Mouse (Mus musculus) limb, embryonic 14.5 days (tissue): ENCODE data around the gene Syna. TPM values are rescaled to one million over a fixed set of nuclear protein-coding genes. Genes with fewer than 3 reads are reported as not detected.

Experiments used
- ATAC-seq: fragments of 200-750 bp; cut with Nextera tagmentation; 2 replicates; pipeline ENCODE4 v1.8.0; 2017; ENCODE audit warnings: low read depth, moderate number of reproducible peaks, moderate TSS enrichment; ENCODE audit not compliant: low FRiP score
- DNase-seq: peaks from one replicate; pipeline ENCODE4 v3.0.0-alpha.2; 2015; ENCODE audit warnings: low spot score
- H3K27ac ChIP-seq: fragments of 300-500 bp; sonication (generic); replicated peaks from 2 replicates; pipeline ENCODE4 v1.5.1; 2014; ENCODE audit warnings: low read depth, mild to moderate bottlenecking, low read length, moderate library complexity, mixed read lengths
- H3K27me3 ChIP-seq: fragments of 300-500 bp; sonication (generic); 2 replicates; pipeline ENCODE4 v1.6.1; 2014; ENCODE audit warnings: low read length, mixed read lengths; ENCODE audit not compliant: control insufficient read depth, insufficient read depth
- H3K36me3 ChIP-seq: fragments of 300-500 bp; sonication (generic); 2 replicates; pipeline ENCODE4 v1.6.1; 2014; ENCODE audit warnings: mild to moderate bottlenecking, low read length, moderate library complexity, mixed read lengths; ENCODE audit not compliant: control insufficient read depth, insufficient read depth
- H3K4me1 ChIP-seq: fragments of 300-500 bp; sonication (generic); 2 replicates; pipeline ENCODE4 v1.6.1; 2014; ENCODE audit warnings: antibody characterized with exemption, low read length, mixed read lengths; ENCODE audit not compliant: control insufficient read depth, insufficient read depth
- H3K4me2 ChIP-seq: fragments of 300-500 bp; sonication (generic); replicated peaks from 2 replicates; pipeline ENCODE4 v1.6.1; 2014; ENCODE audit warnings: low read depth, mild to moderate bottlenecking, low read length, moderate library complexity; ENCODE audit not compliant: severe bottlenecking
- H3K4me3 ChIP-seq: fragments of 300-500 bp; sonication (generic); replicated peaks from 2 replicates; pipeline ENCODE4 v1.5.1; 2014; ENCODE audit warnings: low read length
- H3K9ac ChIP-seq: fragments of 300-500 bp; sonication (generic); 2 replicates; pipeline ENCODE4 v1.6.1; 2014; ENCODE audit warnings: mild to moderate bottlenecking, low read depth, low read length, moderate library complexity; ENCODE audit not compliant: severe bottlenecking
- H3K9me3 ChIP-seq: fragments of 300-500 bp; sonication (generic); 2 replicates; pipeline ENCODE4 v1.6.1; 2016; ENCODE audit warnings: low read length; ENCODE audit not compliant: control insufficient read depth
- POLR2A ChIP-seq: fragments of 200-500 bp; IDR thresholded peaks from 2 replicates; pipeline ENCODE4 v1.8.0; 2012; ENCODE audit warnings: inconsistent platforms, mild to moderate bottlenecking, moderate library complexity, borderline replicate concordance; ENCODE audit not compliant: insufficient read depth, insufficient read length; ENCODE audit errors: extremely low read depth
- WGBS: fragments of 180-500 bp; shearing (Covaris S2); extraction: QIAGEN DNeasy Blood & Tissue Kit; methylation state at CpG from one replicate; pipeline ENCODE4 v1.1.7; 2014; 5-methylcytosine and 5-hydroxymethylcytosine counted together
- polyA plus RNA-seq, 2 experiments: library from polyadenylated mRNA; depleted of rRNA in 1 of 2; stranded (reverse) in 1 of 2; unstranded in 1 of 2; fragments of >200 nt; fragmentation: Nextera tagmentation in 1 of 2; extraction: Ambion mirVana in 1 of 2; gene quantifications; 2 replicates each; pipeline versions ENCODE4 v1.2.1 to v1.2.3; 2012 to 2014

Gene Syna
- polyA plus RNA-seq, 2 experiments: 0.21 to 0.38 TPM

DNA sequence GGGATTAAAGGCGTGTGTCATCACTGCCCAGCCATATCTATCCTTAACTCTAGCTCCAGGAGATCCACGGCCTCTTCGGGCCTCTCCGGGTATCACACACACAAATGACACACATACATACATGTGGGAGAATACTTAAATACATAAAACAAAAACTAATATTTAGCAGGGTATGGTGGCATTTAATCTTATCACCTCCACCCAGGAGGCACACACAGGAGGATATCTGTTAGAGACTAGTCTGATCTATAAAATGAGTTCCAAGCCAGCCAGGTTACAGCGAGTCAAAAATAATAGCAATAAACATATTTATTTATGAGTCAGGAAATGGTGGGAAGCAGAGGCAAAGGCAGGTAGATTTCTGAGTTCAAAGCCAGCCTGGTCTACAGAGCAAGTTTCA lies 15.9 kb upstream of the Syna start:
- Histone ChIP-seq H3K9me3 (no peaks in the 10 kb centered on the region), H3K27me3 (no peaks in the 10 kb centered on the region), H3K36me3 (no peaks in the 10 kb centered on the region), H3K27ac (no peak overlapping the region), H3K9ac (no peak overlapping the region), H3K4me3 (no peak overlapping the region), H3K4me1 (peaks cover 4% of the 10 kb centered on the region), H3K4me2 (no peak overlapping the region)
- 95% methylated on average over 5 of the region's 5 CpGs for WGBS
- no peak for DNase-seq
- no peak for TF ChIP-seq POLR2A
- no peak for ATAC-seq

DNA sequence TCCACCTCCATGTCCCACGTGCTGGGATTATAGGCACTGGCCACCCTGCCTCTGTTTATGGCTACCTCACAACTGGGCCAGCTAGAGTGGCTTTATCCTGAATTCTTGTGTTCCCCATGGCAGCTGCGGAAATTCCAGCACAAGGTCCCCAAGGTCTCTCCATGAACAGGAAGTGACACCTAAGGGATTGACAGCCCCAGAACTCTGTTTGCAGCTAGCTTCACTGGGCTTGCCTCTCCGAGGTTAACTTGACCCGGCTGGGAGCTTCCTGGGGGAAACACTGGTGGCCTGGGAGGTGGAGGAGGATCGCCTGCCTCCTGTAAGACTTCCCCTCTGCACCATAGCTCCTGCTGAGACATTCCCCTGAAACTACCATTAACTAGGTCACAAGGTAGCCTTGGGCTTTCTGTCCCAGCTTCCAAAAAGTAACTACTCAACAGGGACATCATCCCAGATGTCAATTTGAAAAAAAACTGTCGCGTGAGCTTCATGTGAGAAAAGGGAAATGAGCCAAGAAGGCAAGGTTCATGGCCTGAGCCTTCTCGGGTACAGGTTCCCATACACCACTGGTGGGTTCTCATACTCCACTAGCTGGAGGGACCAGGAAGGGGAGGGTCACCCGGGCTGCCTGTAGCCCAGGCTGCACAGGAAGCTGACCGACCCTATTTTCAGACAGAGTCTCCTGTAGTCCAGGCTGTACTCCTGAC lies 12.7 kb upstream of the Syna start:
- H3K4me2 ChIP-seq: peak overlapping the region; percentile 94
- H3K4me3 ChIP-seq: peak overlapping the region; percentile 51
- WGBS: 31% methylated on average over 10 of the region's 10 CpGs
- ATAC-seq (no peak), DNase-seq (no peak)
- H3K27ac ChIP-seq: peak overlapping the region; percentile 79; the same call in 1 of the 2 replicates
- TF ChIP-seq POLR2A: no peak
- no peaks in the 10 kb centered on the region for H3K27me3 ChIP-seq
- peaks cover 4% of the 10 kb centered on the region for H3K4me1 ChIP-seq
- H3K9me3 ChIP-seq: no peaks in the 10 kb centered on the region
- H3K9ac ChIP-seq: peak overlapping the region; percentile 59
- no peaks in the 10 kb centered on the region for H3K36me3 ChIP-seq

DNA sequence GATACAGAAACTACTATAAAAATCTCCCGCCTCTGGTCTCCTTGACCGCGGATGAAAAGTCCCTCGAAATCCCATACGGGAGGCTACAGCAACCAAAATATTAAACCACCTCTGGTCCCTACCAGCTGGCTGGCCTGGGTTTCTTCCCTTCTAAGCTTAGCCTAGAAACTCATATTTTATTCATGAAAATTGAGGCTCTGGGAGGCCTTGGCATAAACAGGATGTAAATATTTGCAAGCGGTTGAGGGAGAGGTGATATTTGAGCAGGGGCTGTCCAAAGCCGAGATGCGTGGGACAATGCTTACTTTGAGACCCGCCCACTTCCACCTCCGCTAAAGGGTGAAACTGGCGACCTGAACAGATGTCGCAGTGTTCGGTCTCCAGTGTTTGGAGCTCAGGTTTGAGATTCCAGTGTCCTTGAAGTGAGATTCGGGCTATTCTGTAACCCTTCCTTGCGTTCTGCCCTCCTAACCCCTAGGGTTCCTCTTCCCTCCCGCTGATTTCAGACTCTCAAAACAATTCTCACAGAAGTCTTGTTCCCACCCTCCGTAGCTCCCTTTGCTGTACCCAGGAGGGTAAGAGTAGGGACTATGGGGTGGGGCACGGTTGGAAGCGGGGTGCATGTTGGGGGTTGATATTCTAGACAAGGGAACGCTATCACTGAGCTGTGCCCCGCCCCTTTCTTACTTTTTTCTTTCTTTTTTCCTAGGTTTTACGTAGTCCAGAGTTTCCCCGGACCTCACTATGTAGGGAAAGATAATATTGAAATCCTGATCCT lies 11.9 kb upstream of the Syna start:
- H3K9ac ChIP-seq: peak overlapping the region; percentile 59
- H3K36me3 ChIP-seq: no peaks in the 10 kb centered on the region
- peak overlapping the region; percentile 79 for H3K27ac ChIP-seq
- H3K9me3 ChIP-seq: no peaks in the 10 kb centered on the region
- H3K4me3 ChIP-seq: peak overlapping the region; percentile 51
- peak overlapping the region; percentile 94 for H3K4me2 ChIP-seq
- H3K27me3 ChIP-seq: no peaks in the 10 kb centered on the region
- peaks cover 4% of the 10 kb centered on the region for H3K4me1 ChIP-seq
- TF ChIP-seq POLR2A: 0 out of 2 replicates have a peak, but pooled peaks have one; percentile 31
- WGBS: under 1% methylated on average over 23 of the region's 23 CpGs
- ATAC-seq (peak; percentile 73; the same call in 1 of the 2 replicates), DNase-seq (peak; percentile 84)

DNA sequence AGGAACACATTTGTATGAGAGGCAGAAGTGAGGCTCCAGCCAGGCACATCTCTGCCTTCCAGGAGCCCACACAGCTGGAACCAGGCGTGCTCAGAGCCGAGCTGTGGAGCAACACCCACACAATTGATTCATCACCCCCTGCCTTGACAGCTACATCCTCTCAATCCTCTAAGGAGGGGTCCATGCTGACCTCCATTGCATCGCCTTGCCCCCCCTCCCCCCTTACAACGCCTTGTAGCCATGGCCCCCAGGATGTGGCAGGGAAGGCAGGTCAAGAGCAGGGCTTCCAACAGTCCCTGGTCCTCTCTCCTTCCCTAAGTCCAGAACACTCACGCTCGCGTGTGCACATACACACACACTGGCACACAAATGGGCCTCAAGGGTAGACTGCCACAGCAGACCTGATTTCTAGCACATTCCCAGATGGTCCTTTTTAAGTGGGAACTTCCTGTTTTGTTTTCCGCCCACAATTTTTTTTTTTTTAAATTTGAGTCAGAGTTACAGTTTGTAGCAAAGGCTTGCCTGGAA lies 9.1 kb upstream of the Syna start:
- DNase-seq (no peak), ATAC-seq (no peak)
- Histone ChIP-seq H3K27me3 (no peaks in the 10 kb centered on the region), H3K9ac (no peak overlapping the region), H3K27ac (no peak overlapping the region; the same call in 1 of the 2 replicates), H3K36me3 (no peaks in the 10 kb centered on the region), H3K4me3 (no peak overlapping the region), H3K9me3 (no peaks in the 10 kb centered on the region), H3K4me1 (peaks cover 4% of the 10 kb centered on the region), H3K4me2 (no peak overlapping the region)
- no peak for TF ChIP-seq POLR2A
- WGBS: 37% methylated on average over 8 of the region's 8 CpGs

DNA sequence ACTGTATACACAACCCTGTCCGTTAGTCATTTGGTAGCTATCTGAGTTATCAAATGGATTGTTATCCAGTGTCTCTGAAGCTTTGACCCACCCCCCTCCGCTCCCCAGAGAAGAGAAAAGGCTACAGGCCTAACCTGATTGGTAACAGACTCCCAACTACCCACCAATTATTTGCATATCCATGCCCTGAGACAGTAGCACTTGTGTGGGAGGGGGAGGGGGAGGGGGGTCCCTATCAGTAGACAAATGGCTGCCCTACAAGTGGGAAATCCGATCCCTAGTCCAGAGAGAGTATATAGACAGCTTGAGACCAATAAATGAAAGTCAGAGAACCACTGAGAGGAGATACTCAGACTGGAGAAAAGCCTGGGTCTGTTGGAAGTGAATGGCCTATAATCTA lies 8.1 kb upstream of the Syna start:
- H3K4me1 ChIP-seq: peaks cover 4% of the 10 kb centered on the region
- DNase-seq (no peak), ATAC-seq (no peak)
- H3K27ac ChIP-seq: no peak overlapping the region
- no peaks in the 10 kb centered on the region for H3K9me3 ChIP-seq
- no peak overlapping the region for H3K9ac ChIP-seq
- H3K4me2 ChIP-seq: no peak overlapping the region
- no peak overlapping the region for H3K4me3 ChIP-seq
- no peak for TF ChIP-seq POLR2A
- WGBS: 78% methylated on average over 3 of the region's 3 CpGs
- H3K36me3 ChIP-seq: no peaks in the 10 kb centered on the region
- H3K27me3 ChIP-seq: no peaks in the 10 kb centered on the region
